Mouse (Mus musculus) MEL (cell line): ENCODE data around the gene Fgfr2. TPM values are rescaled to one million over a fixed set of nuclear protein-coding genes. Genes with fewer than 3 reads are reported as not detected.

Experiments
- DNase-seq: peaks from one replicate; pipeline ENCODE4 v3.0.0; 2011; ENCODE audit warnings: low read depth, low spot score
- H3K27ac ChIP-seq: 2 replicates; pipeline ENCODE4 v1.5.1; 2012; ENCODE audit warnings: low read depth, mild to moderate bottlenecking, control low read depth, low read length, moderate library complexity; ENCODE audit not compliant: control insufficient read depth
- H3K27me3 ChIP-seq, 2 experiments: fragments of 150-350 bp in 1 of 2; sonication (generic) in 1 of 2; 2 replicates each; pipeline ENCODE4 v1.6.1; 2012; ENCODE audit warnings: low read length in 2 of 2, mild to moderate bottlenecking in 2 of 2, improper control_type of control experiment in 1 of 2, moderate library complexity in 1 of 2; ENCODE audit not compliant: insufficient read depth in 2 of 2, control insufficient read depth in 1 of 2
- H3K36me3 ChIP-seq, 2 experiments: 2 replicates each; pipeline ENCODE4 v1.6.1; 2012 to 2014; ENCODE audit warnings: low read length in 2 of 2, improper control_type of control experiment in 1 of 2, inconsistent platforms in 1 of 2, mild to moderate bottlenecking in 1 of 2; ENCODE audit not compliant: insufficient read depth in 2 of 2, control insufficient read depth in 1 of 2
- H3K4me1 ChIP-seq, 2 experiments: fragments of 150-350 bp in 1 of 2; sonication (generic) in 1 of 2; 2 replicates each; pipeline ENCODE4 v1.6.1; 2012; ENCODE audit warnings: low read length in 2 of 2, improper control_type of control experiment in 1 of 2, mild to moderate bottlenecking in 1 of 2; ENCODE audit not compliant: insufficient read depth in 2 of 2, control insufficient read depth in 1 of 2
- H3K4me3 ChIP-seq, 2 experiments: fragments of 150-350 bp in 1 of 2; sonication (generic) in 1 of 2; 2 replicates each; pipeline ENCODE4 v1.5.1; 2012; ENCODE audit warnings: low read depth in 2 of 2, low read length in 2 of 2, mild to moderate bottlenecking in 2 of 2, moderate library complexity in 2 of 2, control low read depth in 1 of 2, improper control_type of control experiment in 1 of 2; ENCODE audit not compliant: control insufficient read depth in 1 of 2, insufficient read depth in 1 of 2
- H3K79me2 ChIP-seq: 2 replicates; pipeline ENCODE4 v1.6.1; 2012; ENCODE audit warnings: mild to moderate bottlenecking, low read length, moderate library complexity; ENCODE audit not compliant: control insufficient read depth, poor library complexity, insufficient read depth
- H3K9ac ChIP-seq: 2 replicates; pipeline ENCODE4 v1.6.1; 2012; ENCODE audit warnings: low read depth, mild to moderate bottlenecking, control low read depth, low read length, moderate library complexity; ENCODE audit not compliant: control insufficient read depth, poor library complexity, severe bottlenecking
- H3K9me3 ChIP-seq: fragments of 150-350 bp; sonication (generic); replicated peaks from 2 replicates; pipeline ENCODE4 v1.6.1; 2012; ENCODE audit warnings: mild to moderate bottlenecking, low read length, improper control_type of control experiment, moderate library complexity; ENCODE audit not compliant: insufficient read depth
- BHLHE40 ChIP-seq: IDR thresholded peaks from 2 replicates; pipeline ENCODE4 v1.6.1; 2012; ENCODE audit warnings: low read depth, mild to moderate bottlenecking, inconsistent platforms, low read length, improper control_type of control experiment, borderline replicate concordance
- CTCF ChIP-seq, 3 experiments: IDR thresholded peaks in 2 of 3; conservative IDR thresholded peaks in 1 of 3; 2 replicates each; pipeline ENCODE4 v1.5.1; 2011 to 2012; ENCODE audit warnings: low read length in 3 of 3, low read depth in 2 of 3, mild to moderate bottlenecking in 2 of 3, improper control_type of control experiment in 1 of 3, inconsistent platforms in 1 of 3, mixed read lengths in 1 of 3, moderate library complexity in 1 of 3; ENCODE audit not compliant: control insufficient read depth in 1 of 3, insufficient read depth in 1 of 3, poor library complexity in 1 of 3, severe bottlenecking in 1 of 3
- ELF1 ChIP-seq: IDR thresholded peaks from 2 replicates; pipeline ENCODE4 v1.6.1; 2014; ENCODE audit warnings: low read depth, mild to moderate bottlenecking, inconsistent platforms, low read length, improper control_type of control experiment, moderate library complexity
- GABPA ChIP-seq: IDR thresholded peaks from 2 replicates; pipeline ENCODE4 v1.6.1; 2012; ENCODE audit warnings: low read depth, mild to moderate bottlenecking, inconsistent platforms, low read length, improper control_type of control experiment, moderate library complexity
- GATA1 ChIP-seq: IDR thresholded peaks from 2 replicates; pipeline ENCODE4 v1.6.1; 2011; ENCODE audit warnings: low read depth, low read length, improper control_type of control experiment
- JUND ChIP-seq: IDR thresholded peaks from 2 replicates; pipeline ENCODE4 v1.6.1; 2011; ENCODE audit warnings: low read depth, mild to moderate bottlenecking, improper control_type of control experiment, low read length
- KAT2A ChIP-seq: conservative IDR thresholded peaks from 2 replicates; pipeline ENCODE4 v1.6.1; 2012; ENCODE audit warnings: low read depth, low read length, improper control_type of control experiment, inconsistent platforms
- MAZ ChIP-seq: IDR thresholded peaks from 2 replicates; pipeline ENCODE4 v1.6.1; 2012; ENCODE audit warnings: low read depth, mild to moderate bottlenecking, inconsistent platforms, low read length, improper control_type of control experiment
- MXI1 ChIP-seq: IDR thresholded peaks from 2 replicates; pipeline ENCODE4 v1.6.1; 2011; ENCODE audit warnings: mild to moderate bottlenecking, low read depth, low read length, improper control_type of control experiment
- MYB ChIP-seq: IDR thresholded peaks from 2 replicates; pipeline ENCODE4 v1.6.1; 2011; ENCODE audit warnings: mild to moderate bottlenecking, low read depth, low read length, improper control_type of control experiment
- NELFE ChIP-seq: IDR thresholded peaks from 2 replicates; pipeline ENCODE4 v1.6.1; 2011; ENCODE audit warnings: low read depth, low read length, improper control_type of control experiment
- NRF1 ChIP-seq: IDR thresholded peaks from 2 replicates; pipeline ENCODE4 v1.6.1; 2014; ENCODE audit warnings: low read depth, mild to moderate bottlenecking, inconsistent platforms, low read length, improper control_type of control experiment, moderate library complexity; ENCODE audit not compliant: poor library complexity, insufficient read depth, severe bottlenecking
- POLR2A ChIP-seq, 2 experiments: IDR thresholded peaks; 2 replicates each; pipeline ENCODE4 v1.6.1; 2011 to 2012; ENCODE audit warnings: low read length in 2 of 2, mild to moderate bottlenecking in 2 of 2, control low read depth in 1 of 2, improper control_type of control experiment in 1 of 2, low read depth in 1 of 2, moderate library complexity in 1 of 2; ENCODE audit not compliant: control insufficient read depth in 1 of 2, insufficient read depth in 1 of 2, poor library complexity in 1 of 2
- POLR2AphosphoS2 ChIP-seq: IDR thresholded peaks from 2 replicates; pipeline ENCODE4 v1.6.1; 2011; ENCODE audit warnings: low read length, improper control_type of control experiment
- ZNF384 ChIP-seq: IDR thresholded peaks from 2 replicates; pipeline ENCODE4 v1.6.1; 2012; ENCODE audit warnings: low read depth, mild to moderate bottlenecking, inconsistent platforms, low read length, improper control_type of control experiment
- polyA plus RNA-seq, 2 experiments: library from polyadenylated mRNA; stranded (reverse) in 1 of 2; unstranded in 1 of 2; fragments of >175 nt in 1 of 2; fragments of >200 nt in 1 of 2; gene quantifications; 2 replicates each; pipeline versions ENCODE4 v1.2.1 to v1.2.4; 2012; ENCODE audit warnings: low replicate concordance in 2 of 2, low read depth in 1 of 2; ENCODE audit not compliant: insufficient read length in 2 of 2, insufficient read depth in 1 of 2, missing spikeins in 1 of 2
- total RNA-seq: library from RNA; depleted of rRNA; stranded (reverse); fragments of 300-350 nt; gene quantifications from 2 replicates; pipeline ENCODE4 v1.2.3, GENCODE M21; 2012

The Fgfr2 gene
- total and polyA plus RNA-seq, 3 experiments: not detected

DNA sequence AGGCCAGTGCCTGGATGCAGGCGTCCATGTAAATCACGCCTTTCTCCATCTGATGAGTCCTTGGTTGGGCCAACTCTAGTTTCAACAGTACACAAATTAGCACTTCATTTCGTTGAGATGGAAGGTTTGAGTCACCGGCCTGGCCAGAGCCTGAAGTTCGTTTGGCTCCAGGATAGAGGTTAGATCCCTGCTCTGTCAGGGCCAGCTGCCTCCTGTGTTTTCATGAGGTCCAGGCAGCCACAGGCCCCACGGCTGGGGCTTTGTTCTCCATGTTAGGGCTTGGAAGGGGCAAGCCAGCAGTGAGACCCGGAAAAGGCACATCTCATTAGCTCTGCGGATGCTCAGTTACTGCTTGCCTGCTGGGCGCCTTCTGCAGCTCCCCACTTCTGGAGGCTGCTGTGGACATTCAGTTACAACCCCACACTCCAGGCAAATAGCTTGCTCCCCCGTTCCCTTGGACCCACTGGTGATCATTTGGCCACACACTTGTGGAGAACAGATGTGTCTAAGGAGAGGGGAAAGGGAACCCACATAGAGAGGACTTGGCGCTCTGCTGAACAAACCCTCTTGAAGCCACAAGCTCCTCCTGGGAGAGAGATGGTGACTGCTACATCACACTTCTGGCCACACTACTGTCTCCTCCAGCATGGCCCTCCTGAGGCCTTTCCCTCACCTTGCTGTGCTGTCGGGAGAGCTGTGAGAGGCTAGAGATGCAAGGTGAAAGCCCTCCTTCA is 2445.4 kb downstream of the Fgfr2 start:
- Histone ChIP-seq H3K27ac (no peak overlapping the region), H3K27me3 (no peaks in the 10 kb centered on the region), H3K9me3 (no peaks in the 10 kb centered on the region), H3K9ac (no peak overlapping the region), H3K4me1 (peaks cover 7 to 9% of the 10 kb centered on the region in 2 experiments; a peak in 3 of 4 replicates), H3K79me2 (no peaks in the 10 kb centered on the region), H3K36me3 (peaks cover 0 to 9% of the 10 kb centered on the region in 2 experiments; a peak in 3 of 4 replicates), H3K4me3 (no peak overlapping the region)
- DNase-seq: no peak
- no peak for TF ChIP-seq JUND
- no peak for TF ChIP-seq MXI1
- TF ChIP-seq ZNF384: no peak
- TF ChIP-seq GATA1: no peak
- no peak for TF ChIP-seq GABPA
- TF ChIP-seq MYB: no peak
- no peak for TF ChIP-seq NRF1
- no peak for TF ChIP-seq POLR2A (IDR thresholded peaks at IDR 0.05; ENCODE audit: control insufficient read depth in 1 of 2, insufficient read depth in 1 of 2, low read depth in 1 of 2, low read length in 2 of 2, poor library complexity in 1 of 2)
- TF ChIP-seq BHLHE40: no peak
- no peak for TF ChIP-seq CTCF (IDR thresholded peaks at IDR 0.05 in 2 of 3, conservative IDR thresholded peaks at IDR 0.05 in 1 of 3; ENCODE audit: control insufficient read depth in 1 of 3, insufficient read depth in 1 of 3, low read depth in 2 of 3, low read length in 3 of 3, poor library complexity in 1 of 3, severe bottlenecking in 1 of 3)
- TF ChIP-seq KAT2A: no peak
- TF ChIP-seq MAZ: no peak
- no peak for TF ChIP-seq NELFE

GRCm38 (mm10) chr7:130676885-130677540 is 2446.1 kb downstream of the Fgfr2 start:
- H3K4me1 ChIP-seq: peaks cover 7 to 9% of the 10 kb centered on the region in 2 experiments; a peak in 3 of 4 replicates
- no peak for DNase-seq
- H3K36me3 ChIP-seq: peaks cover 0 to 9% of the 10 kb centered on the region in 2 experiments; a peak in 3 of 4 replicates
- no peak overlapping the region for H3K27ac ChIP-seq
- no peaks in the 10 kb centered on the region for H3K9me3 ChIP-seq
- TF ChIP-seq POLR2AphosphoS2: no peak
- TF ChIP-seq ELF1: no peak
- no peaks in the 10 kb centered on the region for H3K27me3 ChIP-seq
- H3K79me2 ChIP-seq: no peaks in the 10 kb centered on the region
- no peak overlapping the region for H3K4me3 ChIP-seq
- H3K9ac ChIP-seq: no peak overlapping the region
